Mouse (Mus musculus): ENCODE results near the gene Gadd45b.

DNA sequence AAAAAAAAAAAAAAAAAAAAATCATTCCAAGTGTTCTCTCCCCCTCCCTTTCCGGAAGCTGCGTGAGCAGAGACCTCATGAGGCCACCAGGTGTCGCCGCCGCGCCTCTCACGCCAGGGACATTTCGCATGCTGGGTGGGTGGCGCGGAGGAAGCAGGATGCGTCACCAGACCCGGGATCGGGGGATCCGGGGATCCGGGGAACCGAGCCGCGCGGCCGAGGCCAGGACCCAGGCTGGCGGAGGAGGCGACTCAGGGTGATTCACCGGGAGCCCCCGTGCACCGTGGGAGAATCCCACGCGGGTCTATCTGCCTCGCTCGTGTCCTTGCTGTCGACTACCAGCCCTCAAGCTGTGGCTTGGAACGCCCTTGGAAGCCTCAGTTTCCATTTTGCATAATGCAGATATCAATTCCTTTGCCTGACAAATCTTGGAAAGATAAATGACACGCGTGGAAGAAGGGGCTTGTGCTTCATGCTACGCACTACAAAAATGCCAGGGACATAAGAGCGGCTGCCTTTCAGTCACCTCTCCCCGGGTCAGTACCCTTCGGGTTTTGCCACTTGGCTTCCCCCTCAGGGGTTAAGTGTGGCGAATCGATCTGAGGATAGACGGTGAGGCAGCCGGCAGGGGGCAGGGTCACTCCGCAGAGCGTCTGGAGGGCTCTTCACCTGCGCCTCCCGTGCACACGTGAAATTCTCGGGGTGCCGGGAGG is 1.1 kb upstream of the Gadd45b start:
- peak; percentile 79 for TF ChIP-seq CTCF (IDR thresholded peaks at IDR 0.05; ENCODE audit: extremely low read depth, insufficient read length, insufficient replicate concordance, low read depth, low read length)
- no peak; the same call in 1 of the 2 replicates for TF ChIP-seq POLR2A (IDR thresholded peaks at IDR 0.05; ENCODE audit: low read depth, low read length)

All from small intestine, adult 2 months (tissue).